Mouse (Mus musculus) thymus, adult 2 months (tissue): ENCODE results near the gene Bnip3. TPM values are rescaled to one million over a fixed set of nuclear protein-coding genes. Genes with fewer than 3 reads are reported as not detected.

Experiments
- DNase-seq: peaks from one replicate; pipeline ENCODE4 v3.0.0; 2021
- H3K27ac ChIP-seq: fragments of 200-500 bp; 2 replicates; pipeline ENCODE4 v1.5.1; 2012; ENCODE audit warnings: low read length, control low read depth; ENCODE audit not compliant: control insufficient read depth, insufficient read depth
- H3K27me3 ChIP-seq: fragments of 200-500 bp; 2 replicates; pipeline ENCODE4 v1.6.1; 2012; ENCODE audit warnings: mild to moderate bottlenecking, low read length, moderate library complexity, mixed read lengths; ENCODE audit not compliant: control insufficient read depth, insufficient read depth
- H3K36me3 ChIP-seq: fragments of 200-500 bp; 2 replicates; pipeline ENCODE4 v1.6.1; 2012; ENCODE audit warnings: mild to moderate bottlenecking, low read length, moderate library complexity; ENCODE audit not compliant: control insufficient read depth, insufficient read depth
- H3K4me1 ChIP-seq: fragments of 200-500 bp; replicated peaks from 2 replicates; pipeline ENCODE4 v1.6.1; 2012; ENCODE audit warnings: low read length; ENCODE audit not compliant: control insufficient read depth, insufficient read depth
- H3K4me3 ChIP-seq: fragments of 200-500 bp; 2 replicates; pipeline ENCODE4 v1.5.1; 2012; ENCODE audit warnings: mild to moderate bottlenecking, low read length, control low read depth, moderate library complexity; ENCODE audit not compliant: control insufficient read depth, insufficient read depth
- CTCF ChIP-seq: fragments of 200-500 bp; IDR thresholded peaks from 2 replicates; pipeline ENCODE4 v1.5.1; 2012; ENCODE audit warnings: mild to moderate bottlenecking, control low read depth, low read length, moderate library complexity, borderline replicate concordance; ENCODE audit not compliant: control insufficient read depth, poor library complexity, insufficient read depth; ENCODE audit errors: extremely low read depth
- POLR2A ChIP-seq: fragments of 200-500 bp; IDR thresholded peaks from 2 replicates; pipeline ENCODE4 v1.6.1; 2012; ENCODE audit warnings: mild to moderate bottlenecking, low read length, control low read depth, moderate library complexity; ENCODE audit not compliant: control insufficient read depth, poor library complexity, insufficient read depth; ENCODE audit errors: extremely low read depth
- WGBS: fragments of 180-500 bp; shearing (Covaris S2); methylation state at CpG from one replicate; pipeline ENCODE4 v1.1.7; 2018; 5-methylcytosine and 5-hydroxymethylcytosine counted together
- polyA plus RNA-seq: library from polyadenylated mRNA; depleted of rRNA; stranded (reverse); fragments of >200 nt; gene quantifications from 2 replicates; pipeline ENCODE4 v1.2.3, GENCODE M21; 2012; rRNA removed

The Bnip3 gene
- 11.6 and 13.7 TPM in 2 replicates for polyA plus RNA-seq

DNA sequence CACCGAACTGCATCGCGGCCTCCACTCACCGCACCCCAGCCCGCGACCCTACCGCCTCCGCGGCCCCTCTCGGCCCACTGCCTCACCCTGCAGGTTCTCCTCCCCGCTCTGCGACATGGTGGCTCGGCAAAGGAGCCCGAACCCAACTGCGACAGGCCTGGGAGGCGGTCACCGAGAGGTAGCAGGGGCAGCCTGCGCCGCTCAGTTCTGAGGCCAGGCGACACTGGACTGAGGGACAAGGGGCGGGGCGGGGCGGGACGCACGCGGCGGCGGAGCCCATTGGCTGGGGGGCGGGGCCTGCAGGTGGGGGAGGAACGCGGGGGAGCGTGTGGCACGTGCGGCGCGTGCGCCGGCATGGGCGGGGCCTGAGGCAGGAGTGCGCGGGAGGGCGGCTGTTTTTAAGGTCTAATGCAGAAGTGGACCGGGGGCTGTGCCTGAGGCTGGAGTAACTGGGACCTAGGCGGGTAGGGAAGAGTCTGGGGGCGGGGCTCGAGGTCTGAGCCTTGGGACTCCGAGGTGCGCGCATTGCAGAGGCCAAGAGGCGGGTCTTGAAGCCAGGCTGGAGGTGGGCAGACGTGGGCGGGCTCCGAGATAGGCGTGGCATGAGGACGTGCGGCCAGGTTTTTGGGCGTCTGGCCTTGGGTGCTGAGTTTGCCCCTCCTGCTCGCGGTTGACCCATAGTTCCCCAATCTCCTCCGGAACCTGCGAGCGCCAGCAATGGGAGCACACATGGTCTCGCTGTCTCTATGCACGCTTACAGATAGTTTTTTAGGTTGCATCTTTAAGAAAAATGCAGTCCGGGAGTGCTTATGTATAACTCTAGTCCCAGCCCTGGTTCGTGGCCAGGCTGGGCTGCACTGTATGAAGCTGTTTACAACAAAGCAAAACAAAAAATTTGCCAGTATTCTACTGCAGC is at the start of gene Bnip3:
Bnip3 (minus strand) TSS at position 243 of the 916 bp plus-strand sequence.
- no peaks in the 10 kb centered on the region; the same call in 1 of the 2 replicates for H3K27me3 ChIP-seq
- peak within 1 kb of the TSS; percentile 85 for H3K4me3 ChIP-seq
- peak; percentile 83 for DNase-seq
- no peaks in the 10 kb centered on the region for H3K36me3 ChIP-seq
- H3K27ac ChIP-seq: no peak within 1 kb of the TSS
- peaks cover 4% of the 10 kb centered on the region for H3K4me1 ChIP-seq
- TF ChIP-seq POLR2A (0 out of 2 replicates have a peak, but pooled peaks have one; percentile 9), CTCF (0 out of 2 replicates have a peak, but pooled peaks have one; percentile 28)
- WGBS: under 1% methylated on average over 63 of the region's 66 CpGs

DNA sequence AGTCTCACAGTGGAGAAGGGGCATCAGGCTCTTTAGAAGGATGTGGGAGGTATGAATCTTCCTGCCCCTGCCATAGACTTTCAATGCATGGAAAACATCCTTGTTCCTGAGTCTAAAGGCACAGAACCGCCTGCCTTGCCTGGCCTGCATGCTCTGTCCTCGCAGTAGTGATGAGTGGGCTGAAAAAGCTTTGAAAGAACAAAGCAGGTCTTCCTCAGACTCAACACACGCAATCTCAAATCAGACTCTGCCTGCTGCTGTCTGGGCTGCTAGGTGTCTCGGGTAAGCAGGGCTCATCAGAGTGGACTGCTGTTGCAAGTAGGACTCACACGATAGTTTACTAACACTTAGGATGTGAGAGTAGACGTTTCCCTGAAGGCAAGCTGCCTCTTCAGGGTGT is 47.8 kb upstream of the Bnip3 start:
- WGBS: 82% methylated on average over 6 of the region's 6 CpGs
- Histone ChIP-seq H3K27me3 (no peaks in the 10 kb centered on the region), H3K27ac (no peak overlapping the region), H3K4me1 (no peaks in the 10 kb centered on the region), H3K4me3 (no peak overlapping the region), H3K36me3 (no peaks in the 10 kb centered on the region)
- no peak for DNase-seq
- TF ChIP-seq POLR2A (no peak), CTCF (no peak)

DNA sequence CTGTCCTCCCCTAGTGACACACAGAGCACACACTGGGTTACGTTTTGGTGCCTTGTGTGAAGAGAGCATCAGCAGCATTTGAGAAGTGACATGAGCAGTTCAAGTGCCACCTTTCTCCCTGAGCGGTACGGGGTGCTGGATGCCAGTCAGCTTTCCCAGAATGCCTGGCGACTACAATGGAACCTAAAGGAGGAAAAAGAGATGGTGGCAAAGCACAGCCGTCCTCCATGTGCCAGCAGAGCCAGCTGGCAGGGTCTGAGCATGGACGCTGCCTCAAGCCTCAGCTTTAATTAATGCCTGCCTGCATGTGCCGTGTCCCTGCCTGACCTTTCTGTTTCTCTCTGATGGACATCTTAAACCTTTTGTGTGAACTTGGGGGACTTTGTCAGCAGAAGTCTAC is 46.5 kb upstream of the Bnip3 start:
- no peaks in the 10 kb centered on the region for H3K27me3 ChIP-seq
- 87% methylated on average over 7 of the region's 7 CpGs for WGBS
- TF ChIP-seq POLR2A (no peak), CTCF (no peak)
- H3K4me1 ChIP-seq: no peaks in the 10 kb centered on the region
- H3K36me3 ChIP-seq: no peaks in the 10 kb centered on the region
- no peak overlapping the region for H3K27ac ChIP-seq
- DNase-seq: no peak
- no peak overlapping the region for H3K4me3 ChIP-seq

GRCm38 (mm10) chr7:138948309-138948708 is 39.0 kb upstream of the Bnip3 start:
- DNase-seq: no peak
- Histone ChIP-seq H3K4me1 (no peaks in the 10 kb centered on the region), H3K4me3 (no peak overlapping the region), H3K27me3 (no peaks in the 10 kb centered on the region; the same call in 1 of the 2 replicates), H3K36me3 (no peaks in the 10 kb centered on the region), H3K27ac (no peak overlapping the region)
- TF ChIP-seq POLR2A: no peak
- no peak for TF ChIP-seq CTCF
- 49% methylated on average over 8 of the region's 8 CpGs for WGBS

DNA sequence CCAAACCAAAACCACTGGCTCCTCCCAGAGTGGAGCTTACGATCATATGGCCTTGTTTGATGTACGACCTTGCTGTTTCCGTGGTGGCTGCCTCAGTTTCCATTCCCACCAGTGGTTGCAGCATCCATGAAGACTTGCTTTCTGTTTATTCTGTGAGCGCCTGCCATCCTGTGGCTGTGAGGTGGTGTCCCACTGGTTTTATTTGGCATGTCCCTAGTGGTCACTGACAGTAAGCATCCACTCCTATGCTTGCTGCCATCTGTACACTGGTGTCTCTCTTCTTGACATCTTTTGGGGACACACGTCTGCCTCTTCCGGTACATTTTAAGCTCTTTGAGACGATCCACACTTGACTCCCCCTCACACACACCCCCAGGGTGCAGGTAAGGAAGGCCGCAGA is 38.4 kb upstream of the Bnip3 start:
- H3K36me3 ChIP-seq: no peaks in the 10 kb centered on the region
- TF ChIP-seq CTCF: no peak
- TF ChIP-seq POLR2A: no peak
- no peaks in the 10 kb centered on the region for H3K4me1 ChIP-seq
- no peak overlapping the region for H3K27ac ChIP-seq
- H3K27me3 ChIP-seq: no peaks in the 10 kb centered on the region; the same call in 1 of the 2 replicates
- no peak for DNase-seq
- no peak overlapping the region for H3K4me3 ChIP-seq
- 88% methylated on average over 8 of the region's 8 CpGs for WGBS

GRCm38 (mm10) chr7:138945668-138946067 is 36.3 kb upstream of the Bnip3 start:
- Histone ChIP-seq H3K36me3 (no peaks in the 10 kb centered on the region), H3K27me3 (peaks cover 4% of the 10 kb centered on the region; the same call in 1 of the 2 replicates), H3K4me1 (no peaks in the 10 kb centered on the region), H3K27ac (no peak overlapping the region), H3K4me3 (no peak overlapping the region)
- TF ChIP-seq POLR2A (no peak), CTCF (no peak)
- no peak for DNase-seq
- 73% methylated on average over 3 of the region's 3 CpGs for WGBS
